Mouse (Mus musculus) NIH3T3 (cell line): ENCODE measurements around the gene Cela1.

Experiments used
- DNase-seq: peaks from one replicate; pipeline ENCODE4 v3.0.0-alpha.2; 2012; ENCODE audit warnings: low read depth

Gene Cela1

GRCm38 (mm10) chr15:100687430-100687971 lies at the start of gene Cela1:
TSS of gene Cela1 (minus strand) at chr15:100687921.
- DNase-seq = peak; percentile 86

- DNase-seq = no peak
Measured at GRCm38 (mm10) chr15:100735953-100736300, 48.2 kb upstream of the Cela1 start.

GRCm38 (mm10) chr15:100735095-100735952 lies 47.6 kb upstream of the Cela1 start:
- DNase-seq = no peak

GRCm38 (mm10) chr15:100732580-100732979 lies 44.9 kb upstream of the Cela1 start:
- no peak for DNase-seq

GRCm38 (mm10) chr15:100731081-100731480 lies 43.4 kb upstream of the Cela1 start:
- DNase-seq = no peak

- no peak for DNase-seq
Measured at GRCm38 (mm10) chr15:100729281-100729985, 41.7 kb upstream of the Cela1 start, which contains the start of gene Galnt6. TSS of gene Galnt6 (minus strand) at chr15:100729376.

GRCm38 (mm10) chr15:100728586-100728985 lies 40.9 kb upstream of the Cela1 start:
- DNase-seq = no peak

GRCm38 (mm10) chr15:100727834-100728233 lies 40.1 kb upstream of the Cela1 start:
- no peak for DNase-seq

GRCm38 (mm10) chr15:100726721-100727120 lies 39.0 kb upstream of the Cela1 start:
- DNase-seq = no peak

GRCm38 (mm10) chr15:100723505-100723904 lies 35.8 kb upstream of the Cela1 start:
- no peak for DNase-seq

GRCm38 (mm10) chr15:100722564-100722963 lies 34.8 kb upstream of the Cela1 start:
- no peak for DNase-seq

- DNase-seq = no peak
Measured at GRCm38 (mm10) chr15:100722026-100722425, 34.3 kb upstream of the Cela1 start.

GRCm38 (mm10) chr15:100721445-100721844 lies 33.7 kb upstream of the Cela1 start:
- DNase-seq = no peak

GRCm38 (mm10) chr15:100720066-100720465 lies 32.3 kb upstream of the Cela1 start:
- no peak for DNase-seq

GRCm38 (mm10) chr15:100719217-100719616 lies 31.5 kb upstream of the Cela1 start:
- no peak for DNase-seq

GRCm38 (mm10) chr15:100718572-100718971 lies 30.9 kb upstream of the Cela1 start:
- DNase-seq = peak; percentile 25

GRCm38 (mm10) chr15:100717933-100718332 lies 30.2 kb upstream of the Cela1 start:
- DNase-seq = no peak

- no peak for DNase-seq
Measured at GRCm38 (mm10) chr15:100715399-100715993, 27.8 kb upstream of the Cela1 start.

GRCm38 (mm10) chr15:100714470-100714869 lies 26.7 kb upstream of the Cela1 start:
- DNase-seq = no peak

GRCm38 (mm10) chr15:100710838-100711237 lies 23.1 kb upstream of the Cela1 start:
- no peak for DNase-seq

GRCm38 (mm10) chr15:100708433-100709078 lies 20.8 kb upstream of the Cela1 start:
- DNase-seq = no peak

- no peak for DNase-seq
Measured at GRCm38 (mm10) chr15:100706226-100706625, 18.5 kb upstream of the Cela1 start.
